Mouse (Mus musculus) forebrain, embryonic 14.5 days (tissue): ENCODE results near the gene Ptprk. TPM values are rescaled to one million over a fixed set of nuclear protein-coding genes. Genes with fewer than 3 reads are reported as not detected.

Experiments
- ATAC-seq: fragments of 200-750 bp; cut with Nextera tagmentation; 2 replicates; pipeline ENCODE4 v1.8.0; 2017; ENCODE audit warnings: mild to moderate bottlenecking, moderate library complexity
- DNase-seq: peaks from one replicate; pipeline ENCODE4 v3.0.0-alpha.2; 2015; ENCODE audit warnings: low spot score
- H3K27ac ChIP-seq: fragments of 300-500 bp; sonication (generic); 2 replicates; pipeline ENCODE4 v1.5.1; 2014; ENCODE audit warnings: low read depth, mild to moderate bottlenecking, control low read depth, low read length, moderate library complexity
- H3K27me3 ChIP-seq: fragments of 300-500 bp; sonication (generic); replicated peaks from 2 replicates; pipeline ENCODE4 v1.6.1; 2014; ENCODE audit warnings: low read length, control low read depth, mixed read lengths; ENCODE audit not compliant: control insufficient read depth, insufficient read depth
- H3K36me3 ChIP-seq: fragments of 300-500 bp; sonication (generic); 2 replicates; pipeline ENCODE4 v1.6.1; 2014; ENCODE audit warnings: low read length, control low read depth; ENCODE audit not compliant: control insufficient read depth, insufficient read depth
- H3K4me1 ChIP-seq: fragments of 300-500 bp; sonication (generic); 2 replicates; pipeline ENCODE4 v1.6.1; 2014; ENCODE audit warnings: antibody characterized with exemption, low read length, control low read depth; ENCODE audit not compliant: control insufficient read depth, insufficient read depth
- H3K4me2 ChIP-seq: fragments of 300-500 bp; sonication (generic); 2 replicates; pipeline ENCODE4 v1.6.1; 2014; ENCODE audit warnings: mild to moderate bottlenecking, control low read depth, low read length
- H3K4me3 ChIP-seq: fragments of 300-500 bp; sonication (generic); 2 replicates; pipeline ENCODE4 v1.5.1; 2014; ENCODE audit warnings: low read depth, low read length, control low read depth
- H3K9ac ChIP-seq: fragments of 300-500 bp; sonication (generic); 2 replicates; pipeline ENCODE4 v1.6.1; 2014; ENCODE audit warnings: mild to moderate bottlenecking, low read length, control low read depth, moderate library complexity
- H3K9me3 ChIP-seq: fragments of 300-500 bp; sonication (generic); replicated peaks from 2 replicates; pipeline ENCODE4 v1.6.1; 2016; ENCODE audit warnings: low read length, control low read depth, mixed read lengths; ENCODE audit not compliant: control insufficient read depth
- WGBS: fragments of 180-500 bp; shearing (Covaris S2); extraction: QIAGEN DNeasy Blood & Tissue Kit; methylation state at CpG from one replicate; pipeline ENCODE4 v1.1.7; 2014; 5-methylcytosine and 5-hydroxymethylcytosine counted together
- polyA plus RNA-seq: library from polyadenylated mRNA; unstranded; fragments of >200 nt; fragmentation: Nextera tagmentation; extraction: Ambion mirVana; gene quantifications from 2 replicates; pipeline ENCODE4 v1.2.1, GENCODE M21; 2014

Gene Ptprk
- polyA plus RNA-seq, 1 experiment from 2014 or later, result 14.7 TPM

DNA sequence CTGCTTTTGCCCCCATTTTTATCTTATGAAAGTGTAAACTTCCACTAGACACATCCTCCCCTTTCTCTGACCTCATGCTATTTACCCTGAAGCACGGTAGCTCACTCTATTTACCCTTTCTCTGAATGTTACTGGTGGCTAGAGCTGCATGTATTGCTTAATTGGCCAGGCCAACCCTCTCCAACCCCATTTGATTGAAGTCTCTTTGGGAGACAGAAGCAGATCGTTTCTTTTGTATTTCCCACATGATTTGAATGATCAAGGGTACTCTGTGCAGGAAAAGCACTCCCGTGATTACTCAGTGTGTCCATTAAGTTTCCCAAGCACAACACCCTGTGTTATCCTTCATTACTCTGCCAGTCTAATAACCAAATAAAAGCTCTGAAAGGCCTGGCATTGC is 348.0 kb downstream of the Ptprk start:
- no peaks in the 10 kb centered on the region for H3K4me1 ChIP-seq
- H3K4me2 ChIP-seq, result no peak overlapping the region
- DNase-seq (peak; percentile 58), ATAC-seq (peak; percentile 74)
- H3K27me3 ChIP-seq, result no peaks in the 10 kb centered on the region
- WGBS, result 3% methylated on average over 3 of the region's 3 CpGs
- H3K36me3 ChIP-seq, result no peaks in the 10 kb centered on the region
- H3K9ac ChIP-seq, result no peak overlapping the region
- H3K4me3 ChIP-seq, result no peak overlapping the region
- no peaks in the 10 kb centered on the region for H3K9me3 ChIP-seq
- H3K27ac ChIP-seq, result no peak overlapping the region

DNA sequence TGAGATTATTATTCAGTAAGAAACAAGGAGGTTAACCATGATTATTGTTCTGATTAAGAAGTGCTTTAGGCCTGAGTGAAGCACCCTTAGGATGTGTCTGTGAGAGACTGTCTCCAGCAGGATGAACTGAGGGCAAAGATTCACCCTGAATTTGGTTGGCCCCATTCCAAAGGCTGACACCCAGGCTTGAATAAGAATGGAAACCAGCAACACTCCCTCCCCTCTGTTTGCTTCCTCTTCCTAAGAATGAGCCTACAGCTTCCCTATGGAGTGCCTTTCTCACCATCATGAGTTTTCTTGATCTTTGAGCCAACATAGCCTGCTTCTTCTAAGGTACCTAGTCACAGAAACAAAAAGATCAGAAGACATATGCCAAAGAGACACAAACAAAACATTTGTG is 350.8 kb downstream of the Ptprk start:
- no peak for ATAC-seq
- H3K36me3 ChIP-seq, result no peaks in the 10 kb centered on the region
- no peak overlapping the region for H3K4me3 ChIP-seq
- no peaks in the 10 kb centered on the region for H3K27me3 ChIP-seq
- DNase-seq, result no peak
- H3K27ac ChIP-seq, result no peak overlapping the region
- H3K9me3 ChIP-seq, result no peaks in the 10 kb centered on the region
- H3K4me1 ChIP-seq, result no peaks in the 10 kb centered on the region
- no peak overlapping the region for H3K9ac ChIP-seq
- H3K4me2 ChIP-seq, result no peak overlapping the region

DNA sequence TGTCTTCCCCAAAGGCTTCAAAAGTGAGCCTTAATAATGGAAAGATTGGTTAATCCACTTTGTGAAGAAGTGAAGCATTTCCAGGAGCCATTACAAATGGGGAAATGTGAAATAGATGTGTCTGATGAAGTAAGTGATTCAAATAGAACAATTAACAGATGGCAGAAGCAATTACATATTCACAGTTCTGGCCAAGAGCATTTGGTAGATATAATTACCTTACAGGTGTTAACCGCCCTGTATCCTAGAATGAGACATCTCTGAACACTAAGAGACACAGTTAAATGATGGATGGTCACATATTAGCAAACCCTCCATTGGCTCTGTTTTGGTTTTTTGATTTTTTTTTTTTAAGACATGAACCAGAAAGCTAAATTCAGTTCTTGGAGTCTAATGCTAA is 361.5 kb downstream of the Ptprk start:
- peak; percentile 54 for DNase-seq
- Histone ChIP-seq H3K4me2 (no peak overlapping the region), H3K36me3 (no peaks in the 10 kb centered on the region), H3K9ac (no peak overlapping the region), H3K4me3 (no peak overlapping the region), H3K4me1 (no peaks in the 10 kb centered on the region), H3K27me3 (no peaks in the 10 kb centered on the region), H3K27ac (no peak overlapping the region), H3K9me3 (no peaks in the 10 kb centered on the region)
- WGBS, result 64% methylated on average over 1 of the region's 1 CpGs
- ATAC-seq, result peak; percentile 73; the same call in 1 of the 2 replicates

DNA sequence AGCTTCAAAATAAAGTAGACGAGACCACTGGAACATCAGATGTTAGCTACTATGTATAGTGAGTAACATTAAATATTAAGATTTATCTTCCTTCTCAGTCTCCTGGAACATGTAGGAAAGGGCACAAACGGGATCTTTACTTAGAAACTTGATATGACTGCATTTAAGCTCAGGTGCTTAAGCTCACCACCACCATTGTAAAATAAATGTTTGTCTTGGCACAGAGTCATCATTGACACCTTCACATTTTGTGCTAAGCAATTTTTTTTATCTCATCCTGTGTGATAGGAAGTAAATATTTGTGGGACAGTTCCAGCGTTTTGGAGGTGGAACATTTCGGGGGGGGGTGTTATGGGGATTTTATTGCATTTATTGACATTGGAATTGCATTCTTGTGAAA is 375.2 kb downstream of the Ptprk start:
- no peaks in the 10 kb centered on the region for H3K27me3 ChIP-seq
- H3K4me3 ChIP-seq, result no peak overlapping the region
- H3K4me1 ChIP-seq, result no peaks in the 10 kb centered on the region
- DNase-seq, result no peak
- no peaks in the 10 kb centered on the region for H3K36me3 ChIP-seq
- no peak overlapping the region for H3K4me2 ChIP-seq
- H3K9me3 ChIP-seq, result no peaks in the 10 kb centered on the region
- H3K27ac ChIP-seq, result no peak overlapping the region
- no peak overlapping the region for H3K9ac ChIP-seq
- 87% methylated on average over 4 of the region's 4 CpGs for WGBS
- ATAC-seq, result no peak

DNA sequence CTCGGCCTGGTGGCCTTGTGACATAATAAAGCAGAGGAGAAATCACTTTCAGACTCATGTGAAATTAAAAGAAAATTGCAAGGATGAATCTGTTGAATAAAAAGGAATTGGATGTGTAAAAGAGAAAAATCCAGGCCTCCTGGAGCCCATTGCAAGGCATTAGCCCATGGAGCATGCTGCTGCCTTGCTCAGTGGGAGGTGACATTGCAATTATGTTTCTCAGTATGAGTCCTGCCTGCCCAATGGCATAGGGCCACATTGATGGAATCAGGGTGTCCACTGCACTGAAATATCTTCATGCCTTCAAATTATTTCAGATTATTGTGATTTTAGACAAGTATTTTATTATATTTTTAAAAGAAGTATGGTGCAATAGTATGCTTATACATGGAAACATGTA is 376.0 kb downstream of the Ptprk start:
- Histone ChIP-seq H3K4me1 (no peaks in the 10 kb centered on the region), H3K9me3 (no peaks in the 10 kb centered on the region), H3K9ac (no peak overlapping the region), H3K27me3 (no peaks in the 10 kb centered on the region), H3K36me3 (no peaks in the 10 kb centered on the region), H3K27ac (no peak overlapping the region), H3K4me3 (no peak overlapping the region), H3K4me2 (no peak overlapping the region)
- no peak for ATAC-seq
- 21% methylated on average over 1 of the region's 1 CpGs for WGBS
- no peak for DNase-seq

DNA sequence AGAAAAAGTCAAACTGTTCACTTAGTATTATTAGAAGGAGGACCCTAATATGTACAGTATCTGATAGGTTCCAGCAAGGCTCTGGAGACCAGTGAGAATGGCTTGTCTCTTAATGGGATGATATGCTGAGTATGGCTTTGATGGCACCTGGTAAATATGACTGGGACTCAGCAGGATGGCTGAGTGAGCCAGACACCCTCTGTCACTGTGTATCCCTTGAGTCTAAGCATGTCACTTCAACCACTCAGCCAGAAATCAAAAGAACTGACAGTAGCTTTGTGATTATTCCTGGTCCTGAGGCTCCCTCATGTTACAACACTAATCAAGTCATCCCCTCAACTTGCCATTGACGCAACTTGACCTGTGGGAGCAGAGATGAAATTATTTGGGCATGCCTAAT is 383.4 kb downstream of the Ptprk start:
- Histone ChIP-seq H3K4me3 (no peak overlapping the region), H3K27me3 (no peaks in the 10 kb centered on the region), H3K27ac (no peak overlapping the region), H3K36me3 (no peaks in the 10 kb centered on the region), H3K9ac (no peak overlapping the region), H3K4me1 (no peaks in the 10 kb centered on the region), H3K9me3 (no peaks in the 10 kb centered on the region), H3K4me2 (no peak overlapping the region)
- DNase-seq, result no peak
- ATAC-seq, result peak; percentile 10; the same call in 1 of the 2 replicates
- 71% methylated on average over 1 of the region's 1 CpGs for WGBS

DNA sequence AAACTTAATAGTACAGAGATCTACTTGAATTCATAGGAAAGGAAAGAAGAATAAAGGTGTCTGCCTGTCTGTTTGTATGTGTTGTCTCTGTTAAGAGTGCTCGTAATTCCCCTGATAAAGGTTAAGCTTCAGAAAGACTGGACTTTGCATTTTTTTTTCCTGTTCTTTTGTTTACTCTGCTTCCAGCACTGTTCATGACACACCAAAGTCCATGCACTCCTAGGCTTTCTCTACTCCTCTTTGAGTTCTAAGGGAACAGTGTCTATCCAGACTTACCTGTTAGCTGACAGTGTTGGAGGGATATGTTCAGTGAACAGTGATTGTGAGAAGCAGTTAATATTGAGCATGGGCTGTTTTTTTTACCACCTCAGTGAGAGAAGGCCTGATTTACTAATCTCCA is 385.3 kb downstream of the Ptprk start:
- no peak for ATAC-seq
- WGBS, result 59% methylated on average over 1 of the region's 1 CpGs
- H3K4me3 ChIP-seq, result no peak overlapping the region

DNA sequence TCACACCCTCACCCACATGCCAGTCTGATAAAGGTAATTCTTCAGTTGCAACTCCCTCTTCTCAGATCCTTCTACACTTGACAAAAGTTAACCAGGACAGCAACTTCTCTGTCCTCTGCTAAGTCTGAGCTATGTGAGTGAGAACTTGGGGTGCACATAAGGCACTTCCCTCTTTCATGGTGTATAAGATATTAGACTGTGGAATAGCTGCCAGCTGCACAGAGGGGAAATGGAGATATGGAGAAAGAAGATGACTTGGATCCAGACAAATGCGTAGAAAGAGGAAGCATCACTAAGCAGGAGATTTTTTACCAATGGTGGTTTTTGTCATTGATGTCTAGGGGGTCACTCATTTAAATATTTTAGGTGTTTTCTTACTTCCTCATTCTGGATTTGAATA is 389.1 kb downstream of the Ptprk start:
- Histone ChIP-seq H3K27me3 (no peaks in the 10 kb centered on the region), H3K36me3 (no peaks in the 10 kb centered on the region), H3K4me3 (no peak overlapping the region), H3K27ac (no peak overlapping the region), H3K9ac (no peak overlapping the region), H3K4me1 (peaks cover 5% of the 10 kb centered on the region), H3K4me2 (no peak overlapping the region), H3K9me3 (no peaks in the 10 kb centered on the region)
- no peak for ATAC-seq
- DNase-seq, result no peak
- 96% methylated on average over 1 of the region's 1 CpGs for whole genome bisulfite sequencing

More for the DNA sequence above, 385.3 kb downstream of the Ptprk start:
- Histone ChIP-seq H3K36me3 (no peaks in the 10 kb centered on the region), H3K4me2 (no peak overlapping the region), H3K9ac (no peak overlapping the region), H3K27me3 (no peaks in the 10 kb centered on the region), H3K27ac (no peak overlapping the region), H3K9me3 (no peaks in the 10 kb centered on the region), H3K4me1 (no peaks in the 10 kb centered on the region)
- DNase-seq, result no peak

DNA sequence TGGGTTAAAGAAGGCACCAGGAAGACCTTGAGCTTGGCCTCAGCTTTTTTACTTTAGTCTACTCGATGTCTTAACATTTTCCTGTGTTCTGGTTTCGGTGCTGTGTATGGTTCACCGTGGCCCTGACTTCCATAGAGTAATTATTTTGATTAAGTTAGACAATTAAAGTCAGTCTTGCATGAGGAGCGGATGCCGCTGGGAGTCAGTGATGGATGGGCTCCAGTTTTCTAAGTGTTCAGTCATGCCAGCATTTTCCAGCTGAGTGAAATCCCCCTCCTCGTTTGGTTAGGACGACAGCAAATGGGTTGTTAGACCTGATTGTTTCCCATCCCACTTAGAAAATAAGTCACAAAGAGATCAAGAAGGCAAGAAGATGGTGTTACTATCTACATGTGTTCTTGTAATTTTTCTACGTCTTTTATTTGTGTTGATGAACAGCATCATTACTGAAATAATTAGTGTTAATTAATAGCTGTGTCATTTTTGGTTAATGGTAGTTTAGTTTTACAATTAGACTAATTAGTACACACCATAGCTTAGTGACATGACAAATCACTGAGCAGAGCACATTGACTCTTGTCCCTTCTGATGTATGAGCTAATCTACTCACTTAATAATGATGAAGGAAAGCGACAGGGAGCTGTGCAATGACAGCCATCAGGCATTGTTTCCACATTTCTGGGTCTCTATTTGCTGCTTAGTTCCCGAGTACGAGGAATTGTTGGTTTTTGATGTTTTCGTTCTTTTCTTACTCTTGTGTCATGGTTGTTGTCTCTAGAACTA is 390.3 kb downstream of the Ptprk start:
- Histone ChIP-seq H3K4me2 (no peak overlapping the region), H3K4me3 (no peak overlapping the region), H3K27ac (no peak overlapping the region), H3K36me3 (no peaks in the 10 kb centered on the region), H3K9me3 (no peaks in the 10 kb centered on the region), H3K4me1 (peaks cover 5% of the 10 kb centered on the region), H3K27me3 (no peaks in the 10 kb centered on the region), H3K9ac (no peak overlapping the region)
- ATAC-seq, result peak; percentile 67
- peak; percentile 45 for DNase-seq
- WGBS, result 31% methylated on average over 12 of the region's 12 CpGs
